ENCODE assay signal across 8 mouse cellular contexts in the genomic region with DNA sequence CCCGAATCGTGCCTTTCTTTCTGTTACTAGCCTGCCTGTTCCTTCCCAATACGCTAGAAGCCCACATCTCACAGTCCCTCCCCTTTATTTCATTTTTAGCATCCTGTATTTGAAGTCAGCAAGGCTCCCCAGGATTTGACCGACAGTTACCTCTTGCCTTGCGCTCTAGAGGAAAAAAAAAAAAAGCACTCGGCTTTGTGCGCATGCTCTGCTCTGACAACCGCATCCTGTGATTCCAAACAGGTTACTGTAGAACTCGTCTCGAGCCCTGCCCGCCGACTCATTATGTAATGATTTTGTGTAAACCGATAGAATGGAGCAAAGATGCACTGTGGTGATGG. TPM values are rescaled to one million over a fixed set of nuclear protein-coding genes. Genes with fewer than 3 reads are reported as not detected.
DNase-seq lines count a peak whose midpoint lies in the region; ATAC-seq and TF ChIP-seq lines count a peak whose summit lies in the region.

No protein-coding gene starts in this region.

- no peak for DNase-seq in ES-E14 (ENCODE audit: low read depth, low spot score)
- peak; percentile 82 to 84 for DNase-seq in cerebellum, adult 18-20 months
- DNase-seq in frontal cortex, postnatal 10 days (ENCODE audit: low spot score in 2 of 2), result peak; percentile 59 to 72
- DNase-seq in induced T-regulatory cell, adult 2 months (ENCODE audit: low read depth), result peak; percentile 97
- peak; percentile 75 to 83 for DNase-seq in left cerebral cortex, postnatal 10 days (ENCODE audit: extremely low spot score in 1 of 2, low spot score in 2 of 2)
- peak; percentile 72 to 88 for DNase-seq in right cerebral cortex, postnatal 36 days (ENCODE audit: low spot score in 2 of 2)

- H3K27me3 ChIP-seq in megakaryocyte, embryonic 14.5 days (replicated peaks), result peaks cover 13% of the 10 kb centered on the region

- intact Hi-C loops in left cerebral cortex, postnatal 10 days (cut with DNase I), result loop anchor here (5.0 kb wide), 1 partner anchor 41 kb away; no protein-coding TSS in a partner anchor

- in situ Hi-C loops in ES-E14 (cut with MboI; ENCODE audit: low sequenced_read_pairs in 2 of 2, unreplicated experiment in 2 of 2), result no loop called here

- H3K9ac ChIP-seq in ES-E14 (ENCODE audit: insufficient read depth, low read depth, low read length, poor library complexity, severe bottlenecking), result no peak overlapping the region

- H3K4me3 ChIP-seq in ES-E14 (ENCODE audit: insufficient read depth in 1 of 2, low read depth in 1 of 2, low read length in 2 of 2, poor library complexity in 1 of 2, severe bottlenecking in 1 of 2), result peak overlapping the region in 1 of 2 experiments; percentile 78; a peak in 2 of 4 replicates
- peak overlapping the region; percentile 99 for H3K4me3 ChIP-seq in megakaryocyte, embryonic 14.5 days (replicated peaks)

- no peak for ATAC-seq in erythroid progenitor cell, adult 5-6 weeks (replicated peaks; ENCODE audit: low FRiP score, poor library complexity, severe bottlenecking)

- no peak overlapping the region for H3K27ac ChIP-seq in ES-E14 (ENCODE audit: insufficient read depth, low read depth, low read length, poor library complexity, severe bottlenecking)

- H3K9me3 ChIP-seq in ES-E14 (ENCODE audit: control insufficient read depth, insufficient read depth, low read depth, low read length), result no peaks in the 10 kb centered on the region
- H3K9me3 ChIP-seq in megakaryocyte, embryonic 14.5 days, result peaks cover 11% of the 10 kb centered on the region

- H3K36me3 ChIP-seq in ES-E14 (ENCODE audit: control insufficient read depth, insufficient read depth, low read length, poor library complexity, severe bottlenecking), result no peaks in the 10 kb centered on the region
- H3K36me3 ChIP-seq in megakaryocyte, embryonic 14.5 days (replicated peaks; ENCODE audit: low read length), result peaks cover 7% of the 10 kb centered on the region

- peaks cover 2 to 18% of the 10 kb centered on the region in 2 experiments; a peak in 1 of 4 replicates for H3K4me1 ChIP-seq in ES-E14 (ENCODE audit: control insufficient read depth in 2 of 2, insufficient read depth in 2 of 2, low read length in 2 of 2, poor library complexity in 1 of 2)
- peaks cover 67% of the 10 kb centered on the region for H3K4me1 ChIP-seq in megakaryocyte, embryonic 14.5 days

TF ChIP-seq in ES-E14, 5 proteins besides CTCF, POLR2A, EP300 and RAD21:
- TF ChIP-seq HCFC1 (IDR thresholded peaks at IDR 0.05; ENCODE audit: borderline replicate concordance, insufficient read depth, low read length) (no peak), MAFK (IDR thresholded peaks at IDR 0.05; ENCODE audit: insufficient read depth, low read depth, low read length) (no peak), ZNF384 (IDR thresholded peaks at IDR 0.05; ENCODE audit: low read depth, low read length) (peak; percentile 95), ZC3H11A (IDR thresholded peaks at IDR 0.05; ENCODE audit: borderline replicate concordance, low read depth, low read length) (no peak)

RNA-seq across cellular contexts. Expression of gene Abcg1, which starts 1.2 kb away (rescaled TPM):
- 9.3 and 33.4 TPM in 2 replicates for total RNA-seq in ES-E14 (2012; rRNA removed)
- total RNA-seq in left cerebral cortex, postnatal 10 days (2021), result 10 to 100 TPM; 26.4 to 33.2 TPM
- polyA plus RNA-seq in megakaryocyte, embryonic 14.5 days (2012; ENCODE audit: insufficient read depth, low replicate concordance), result 5.5 and 7.8 TPM in 2 replicates
- total RNA-seq in erythroid progenitor cell, adult 5-6 weeks (2015; ENCODE audit: low replicate concordance), result 6.5 and 6.7 TPM in 2 replicates
- total RNA-seq in erythroid progenitor cell, adult 5-6 weeks (2017; ENCODE audit: low replicate concordance), result 3.6 and 9.9 TPM in 2 replicates
